Mouse (Mus musculus) lung, postnatal 0 days (tissue): ENCODE measurements around the gene Ccdc65.

Source experiments
- CTCF ChIP-seq: IDR thresholded peaks from 2 replicates; pipeline ENCODE4 v1.5.1; 2016; ENCODE audit warnings: antibody characterized with exemption, mild to moderate bottlenecking
- EP300 ChIP-seq: IDR thresholded peaks from 2 replicates; pipeline ENCODE4 v1.6.1; 2016; ENCODE audit warnings: antibody characterized with exemption, mild to moderate bottlenecking, control low read depth

DNA sequence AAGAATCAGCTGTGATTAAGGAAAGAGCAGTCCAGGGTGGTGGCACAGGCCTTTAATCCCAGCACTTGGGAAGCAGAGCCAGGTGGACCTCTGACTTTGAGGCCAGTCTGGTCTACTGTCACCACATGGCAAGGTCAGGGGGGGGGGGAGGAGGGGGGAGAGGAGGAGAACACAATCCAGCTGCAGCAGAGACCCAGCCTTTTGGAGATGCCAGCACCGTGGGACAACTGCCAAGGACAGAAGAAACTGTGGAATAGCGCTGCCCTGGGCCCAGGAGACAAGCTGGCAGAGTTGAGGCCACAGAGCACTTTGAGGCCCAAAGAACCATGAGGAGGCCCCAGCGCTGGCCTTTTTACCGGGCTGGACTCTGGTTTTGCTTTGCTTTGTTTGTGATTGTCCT is 57.9 kb downstream of the Ccdc65 start:
- TF ChIP-seq CTCF (no peak), EP300 (no peak)
